Mouse (Mus musculus): ENCODE measurements at regions not wholly inside any gene's neighbourhood (a gene's known extent, or its start where the extent isn't known, plus 50 kb on each side); places are given as distances from the start of the nearest gene placed in this dataset.

- no peak for TF ChIP-seq EP300 (IDR thresholded peaks at IDR 0.05; ENCODE audit: low read depth)
- TF ChIP-seq CTCF (IDR thresholded peaks at IDR 0.05; ENCODE audit: low read depth): no peak
Observed at GRCm38 (mm10) chr13:37597575-37597974, 180.6 kb upstream of the Rreb1 start.

All from liver, embryonic 14.5 days (tissue).